Mouse (Mus musculus): ENCODE measurements around the gene 1500009C09Rik. TPM values are rescaled to one million over a fixed set of nuclear protein-coding genes. Genes with fewer than 3 reads are reported as not detected.
"Not testable (repeated sequence)": the region's sequence is repeated elsewhere in the genome, so short reads cannot be mapped to it uniquely, and the experiment has no call there.

Gene 1500009C09Rik
- total and polyA plus RNA-seq, 3 experiments = not detected

GRCm38 (mm10) chr15:82244115-82244804, 7.9 kb upstream of the 1500009C09Rik start, which contains the start of gene Cenpm:
TSS of gene Cenpm (minus strand) at chr15:82244748.
- H3K9me3 ChIP-seq (replicated peaks) = no peaks in the 10 kb centered on the region
- peaks cover 24% of the 10 kb centered on the region for H3K4me1 ChIP-seq (ENCODE audit: insufficient read depth, low read depth, low read length)
- peak within 1 kb of the TSS; percentile 88 for H3K4me3 ChIP-seq (ENCODE audit: low read depth, low read length)
- DNase-seq (ENCODE audit: low spot score) (peak; percentile 95), ATAC-seq (ENCODE audit: extremely low read depth, insufficient number of reproducible peaks, low FRiP score, poor library complexity, severe bottlenecking) (peak; percentile 95)
- no peaks in the 10 kb centered on the region for H3K27me3 ChIP-seq (ENCODE audit: insufficient read depth, low read length)
- TF ChIP-seq GATA2 (IDR thresholded peaks at IDR 0.05; ENCODE audit: borderline replicate concordance, low read depth, low read length) = no peak
- TF ChIP-seq GATA1 (IDR thresholded peaks at IDR 0.05; ENCODE audit: borderline replicate concordance, low read length) = no peak
- TF ChIP-seq CTCF (IDR thresholded peaks at IDR 0.05; ENCODE audit: low read depth, low read length) = no peak
- TF ChIP-seq POLR2AphosphoS5 (IDR thresholded peaks at IDR 0.05; ENCODE audit: insufficient replicate concordance, low read depth, low read length) = no peak
- no peak for TF ChIP-seq TAL1 (conservative IDR thresholded peaks at IDR 0.05; ENCODE audit: low read depth, low read length)
- H3K36me3 ChIP-seq (replicated peaks) = peaks cover 25% of the 10 kb centered on the region

GRCm38 (mm10) chr15:82244805-82245161, 7.4 kb upstream of the 1500009C09Rik start:
- not testable (repeated sequence) for H3K27me3 ChIP-seq (ENCODE audit: insufficient read depth, low read length); ATAC-seq (ENCODE audit: extremely low read depth, insufficient number of reproducible peaks, low FRiP score, poor library complexity, severe bottlenecking)
- peak overlapping the region; percentile 88 for H3K4me3 ChIP-seq (ENCODE audit: low read depth, low read length)

GRCm38 (mm10) chr15:82247131-82247776, 4.9 kb upstream of the 1500009C09Rik start:
- no peak for TF ChIP-seq GATA2 (IDR thresholded peaks at IDR 0.05; ENCODE audit: borderline replicate concordance, low read depth, low read length)
- TF ChIP-seq GATA1 (IDR thresholded peaks at IDR 0.05; ENCODE audit: borderline replicate concordance, low read length) = no peak
- TF ChIP-seq POLR2AphosphoS5 (IDR thresholded peaks at IDR 0.05; ENCODE audit: insufficient replicate concordance, low read depth, low read length) = no peak
- no peak for TF ChIP-seq TAL1 (conservative IDR thresholded peaks at IDR 0.05; ENCODE audit: low read depth, low read length)
- no peak for TF ChIP-seq CTCF (IDR thresholded peaks at IDR 0.05; ENCODE audit: low read depth, low read length)
- Histone ChIP-seq H3K9me3 (replicated peaks) (0 out of 2 replicates have a peak, but pooled peaks cover 2% of the 10 kb centered on the region), H3K4me1 (ENCODE audit: insufficient read depth, low read depth, low read length) (peaks cover 24% of the 10 kb centered on the region), H3K4me3 (ENCODE audit: low read depth, low read length) (no peak overlapping the region), H3K27me3 (ENCODE audit: insufficient read depth, low read length) (no peaks in the 10 kb centered on the region), H3K36me3 (replicated peaks) (peaks cover 5% of the 10 kb centered on the region)
- ATAC-seq (ENCODE audit: extremely low read depth, insufficient number of reproducible peaks, low FRiP score, poor library complexity, severe bottlenecking) (no peak), DNase-seq (ENCODE audit: low spot score) (no peak)

More at GRCm38 (mm10) chr15:82244805-82245161, 7.4 kb upstream of the 1500009C09Rik start:
- H3K9me3 ChIP-seq (replicated peaks); DNase-seq (ENCODE audit: low spot score): not testable (repeated sequence)
- Histone ChIP-seq H3K4me1 (ENCODE audit: insufficient read depth, low read depth, low read length) (peaks cover 24% of the 10 kb centered on the region), H3K36me3 (replicated peaks) (peaks cover 20% of the 10 kb centered on the region)

- Histone ChIP-seq H3K27me3 (ENCODE audit: insufficient read depth, low read length) (peaks cover 13% of the 10 kb centered on the region), H3K4me1 (ENCODE audit: insufficient read depth, low read depth, low read length) (peaks cover 10% of the 10 kb centered on the region; the same call in 1 of the 2 replicates), H3K9me3 (replicated peaks) (0 out of 2 replicates have a peak, but pooled peaks cover 2% of the 10 kb centered on the region), H3K36me3 (replicated peaks) (no peaks in the 10 kb centered on the region), H3K4me3 (ENCODE audit: low read depth, low read length) (no peak overlapping the region)
- ATAC-seq (ENCODE audit: extremely low read depth, insufficient number of reproducible peaks, low FRiP score, poor library complexity, severe bottlenecking) (no peak), DNase-seq (ENCODE audit: low spot score) (no peak)
- TF ChIP-seq CTCF (IDR thresholded peaks at IDR 0.05; ENCODE audit: low read depth, low read length) (peak; percentile 16; the same call in 1 of the 2 replicates), POLR2AphosphoS5 (IDR thresholded peaks at IDR 0.05; ENCODE audit: insufficient replicate concordance, low read depth, low read length) (no peak)
Measured at GRCm38 (mm10) chr15:82251579-82251978, 618 bp upstream of the 1500009C09Rik start.

- Histone ChIP-seq H3K4me3 (ENCODE audit: low read depth, low read length) (no peak overlapping the region), H3K27me3 (ENCODE audit: insufficient read depth, low read length) (peaks cover 29% of the 10 kb centered on the region), H3K4me1 (ENCODE audit: insufficient read depth, low read depth, low read length) (peaks cover 11% of the 10 kb centered on the region; the same call in 1 of the 2 replicates), H3K9me3 (replicated peaks) (0 out of 2 replicates have a peak, but pooled peaks cover 2% of the 10 kb centered on the region), H3K36me3 (replicated peaks) (no peaks in the 10 kb centered on the region)
- ATAC-seq (ENCODE audit: extremely low read depth, insufficient number of reproducible peaks, low FRiP score, poor library complexity, severe bottlenecking) (no peak), DNase-seq (ENCODE audit: low spot score) (no peak)
- TF ChIP-seq GATA1 (IDR thresholded peaks at IDR 0.05; ENCODE audit: borderline replicate concordance, low read length) = no peak
- TF ChIP-seq CTCF (IDR thresholded peaks at IDR 0.05; ENCODE audit: low read depth, low read length) = no peak
- no peak for TF ChIP-seq TAL1 (conservative IDR thresholded peaks at IDR 0.05; ENCODE audit: low read depth, low read length)
Measured at GRCm38 (mm10) chr15:82255248-82255647, 3.1 kb downstream of the 1500009C09Rik start.

- H3K4me1 ChIP-seq (ENCODE audit: insufficient read depth, low read depth, low read length) = peaks cover 8% of the 10 kb centered on the region; the same call in 1 of the 2 replicates
- H3K27me3 ChIP-seq (ENCODE audit: insufficient read depth, low read length) = peaks cover 33% of the 10 kb centered on the region
- no peaks in the 10 kb centered on the region for H3K36me3 ChIP-seq (replicated peaks)
- H3K9me3 ChIP-seq (replicated peaks) = 0 out of 2 replicates have a peak, but pooled peaks cover 2% of the 10 kb centered on the region
- TF ChIP-seq TAL1 (conservative IDR thresholded peaks at IDR 0.05; ENCODE audit: low read depth, low read length) = no peak
- TF ChIP-seq CTCF (IDR thresholded peaks at IDR 0.05; ENCODE audit: low read depth, low read length) = no peak
- TF ChIP-seq GATA2 (IDR thresholded peaks at IDR 0.05; ENCODE audit: borderline replicate concordance, low read depth, low read length) = no peak
- no peak for TF ChIP-seq POLR2AphosphoS5 (IDR thresholded peaks at IDR 0.05; ENCODE audit: insufficient replicate concordance, low read depth, low read length)
- TF ChIP-seq GATA1 (IDR thresholded peaks at IDR 0.05; ENCODE audit: borderline replicate concordance, low read length) = no peak
- H3K4me3 ChIP-seq (ENCODE audit: low read depth, low read length) = no peak overlapping the region
- no peak for ATAC-seq (ENCODE audit: extremely low read depth, insufficient number of reproducible peaks, low FRiP score, poor library complexity, severe bottlenecking)
- DNase-seq (ENCODE audit: low spot score) = no peak
Measured at GRCm38 (mm10) chr15:82255944-82256383, 3.8 kb downstream of the 1500009C09Rik start.
